Mouse (Mus musculus) 3T3-L1 (cell line): ENCODE results near the gene Tmem243.
"Not testable (repeated sequence)": the region's sequence is repeated elsewhere in the genome, so short reads cannot be mapped to it uniquely, and the experiment has no call there.

Experiments
- DNase-seq: peaks from one replicate; pipeline ENCODE4 v3.0.0-alpha.2; 2015; ENCODE audit warnings: low read depth, low spot score

Gene Tmem243

DNA sequence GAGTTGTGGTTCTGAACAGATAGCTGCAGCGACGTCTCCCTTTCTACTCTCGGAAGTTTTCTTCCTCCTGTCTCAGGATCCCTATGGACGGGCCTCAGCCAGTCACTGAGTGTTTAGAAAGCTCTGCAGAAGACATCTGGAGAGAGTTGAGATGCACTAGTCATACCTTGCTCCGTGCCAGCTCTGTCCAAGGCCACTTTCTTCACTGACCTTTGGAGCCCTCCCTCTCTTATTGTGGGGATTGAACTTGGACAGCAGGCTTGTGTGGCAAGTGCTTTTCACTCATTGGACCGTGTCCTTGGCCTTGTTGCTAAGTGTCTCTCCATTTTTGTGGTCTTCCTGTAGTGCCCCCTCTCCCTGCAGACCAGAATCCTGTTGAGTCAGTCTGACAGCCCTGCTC is 6.3 kb downstream of the Tmem243 start:
- DNase-seq: no peak

- no peak for DNase-seq
These were observed 7.0 kb downstream of the Tmem243 start for GRCm38 (mm10) chr5:9107296-9108089.

- DNase-seq: no peak
These were observed 8.0 kb downstream of the Tmem243 start for GRCm38 (mm10) chr5:9108490-9108889.

GRCm38 (mm10) chr5:9109582-9109981 is 9.1 kb downstream of the Tmem243 start:
- DNase-seq: no peak

DNA sequence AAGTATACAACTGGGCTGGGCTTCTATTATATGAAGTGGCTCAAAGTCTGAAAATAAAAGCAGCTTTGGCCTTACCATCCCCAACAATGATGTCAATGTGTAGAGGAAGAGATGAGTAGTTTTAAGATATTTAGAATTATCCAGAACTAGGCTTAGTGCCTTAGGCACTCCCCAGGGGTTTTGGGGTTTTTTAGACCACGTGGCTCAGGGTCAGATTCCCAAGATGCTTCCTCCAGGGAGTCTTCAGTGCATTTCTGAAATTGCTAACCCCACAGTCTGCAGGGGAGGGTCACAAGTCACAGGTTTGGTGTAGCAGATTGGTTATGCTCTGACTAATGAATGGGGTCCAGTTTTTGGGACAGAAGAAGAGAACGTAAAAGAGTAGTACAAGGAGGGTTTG is 10.8 kb downstream of the Tmem243 start:
- DNase-seq: no peak

DNA sequence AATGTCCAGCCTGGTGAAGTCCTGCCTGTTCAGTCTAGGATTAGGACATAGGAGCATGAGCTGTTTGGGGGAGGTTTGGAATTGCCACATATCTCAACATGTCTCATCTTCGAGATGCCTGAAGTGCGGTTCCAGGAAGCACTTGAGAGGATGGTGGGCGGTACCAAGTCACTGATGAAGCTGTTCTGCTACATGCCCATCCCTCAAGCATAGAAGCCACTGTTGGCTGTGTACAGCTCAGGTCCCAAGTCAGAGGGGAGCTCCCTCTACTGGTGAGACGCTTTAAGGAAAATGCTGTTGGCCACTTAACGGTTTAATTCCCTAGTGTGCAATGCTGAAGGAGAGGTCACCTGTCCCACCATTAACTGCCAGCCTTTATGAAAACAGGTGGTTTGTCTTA is 11.3 kb downstream of the Tmem243 start:
- peak; percentile 73 for DNase-seq

DNA sequence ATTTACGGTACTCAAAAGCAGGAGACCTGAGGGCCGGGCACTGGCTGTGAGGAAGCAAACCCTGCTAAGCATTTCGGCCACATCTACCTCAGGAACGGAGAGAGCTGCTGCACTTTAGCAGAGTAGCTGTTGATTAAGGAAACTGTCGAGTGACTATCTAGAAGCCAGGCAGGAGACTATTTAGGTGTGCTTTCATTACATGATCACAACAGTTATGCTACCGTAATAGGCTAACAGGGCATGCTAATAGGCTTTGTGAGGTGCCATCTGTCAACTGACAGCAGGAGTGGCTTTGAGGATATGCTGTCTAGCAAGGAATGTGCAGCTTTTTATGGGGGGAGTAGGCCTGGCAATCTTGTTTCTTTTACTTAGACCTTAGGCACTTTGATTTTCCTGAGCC is 13.7 kb downstream of the Tmem243 start:
- no peak for DNase-seq

- no peak for DNase-seq
These were observed 23.7 kb downstream of the Tmem243 start for GRCm38 (mm10) chr5:9124134-9124533.

DNA sequence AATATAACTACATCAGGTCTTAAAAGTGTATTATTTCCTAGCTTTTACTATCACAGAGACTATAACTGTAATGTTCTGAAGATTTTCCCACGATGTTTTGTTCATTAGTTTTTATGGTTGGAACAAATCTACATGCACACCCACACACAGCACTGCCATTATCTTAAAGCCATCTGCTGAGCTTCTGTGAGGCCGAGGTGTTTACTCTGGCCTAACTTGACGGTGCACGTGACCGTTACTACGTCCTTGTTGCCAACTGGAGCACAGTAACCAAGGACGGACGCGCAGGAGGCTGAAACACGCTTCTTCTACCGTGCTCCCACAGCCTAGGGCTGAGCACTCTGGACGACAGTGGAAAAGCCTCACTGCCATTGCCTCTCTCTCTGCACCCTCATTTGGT is 28.1 kb downstream of the Tmem243 start:
- DNase-seq: no peak

DNA sequence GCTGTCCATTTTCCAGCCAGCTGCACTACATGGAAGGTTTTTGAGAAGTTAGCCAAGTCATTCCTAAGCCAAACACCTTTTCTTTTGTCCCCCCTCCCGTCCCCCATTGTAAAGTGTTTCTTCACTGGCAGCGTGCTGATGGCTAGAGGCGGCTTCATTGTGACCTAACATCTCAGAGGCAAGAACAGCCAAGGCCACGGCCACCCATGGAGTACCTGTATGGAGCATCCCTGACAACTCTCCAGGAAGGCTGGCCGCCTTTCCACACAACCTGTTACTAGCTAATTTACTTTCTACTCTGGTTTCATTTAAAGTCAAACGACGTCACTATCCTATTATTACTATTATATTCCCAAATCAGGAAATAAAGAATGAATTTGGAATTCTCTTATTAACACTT is 31.3 kb downstream of the Tmem243 start:
- no peak for DNase-seq

GRCm38 (mm10) chr5:9135588-9135987 is 35.1 kb downstream of the Tmem243 start:
- no peak for DNase-seq

GRCm38 (mm10) chr5:9140724-9141123 is 40.3 kb downstream of the Tmem243 start:
- DNase-seq: no peak

GRCm38 (mm10) chr5:9142376-9142775 is 41.9 kb downstream of the Tmem243 start:
- DNase-seq: no peak

GRCm38 (mm10) chr5:9149273-9149850 is 48.9 kb downstream of the Tmem243 start:
- DNase-seq: no peak

- DNase-seq: no peak
These were observed 56.3 kb downstream of the Tmem243 start for GRCm38 (mm10) chr5:9156746-9157145.

GRCm38 (mm10) chr5:9157336-9157735 is 56.9 kb downstream of the Tmem243 start:
- DNase-seq: no peak

DNA sequence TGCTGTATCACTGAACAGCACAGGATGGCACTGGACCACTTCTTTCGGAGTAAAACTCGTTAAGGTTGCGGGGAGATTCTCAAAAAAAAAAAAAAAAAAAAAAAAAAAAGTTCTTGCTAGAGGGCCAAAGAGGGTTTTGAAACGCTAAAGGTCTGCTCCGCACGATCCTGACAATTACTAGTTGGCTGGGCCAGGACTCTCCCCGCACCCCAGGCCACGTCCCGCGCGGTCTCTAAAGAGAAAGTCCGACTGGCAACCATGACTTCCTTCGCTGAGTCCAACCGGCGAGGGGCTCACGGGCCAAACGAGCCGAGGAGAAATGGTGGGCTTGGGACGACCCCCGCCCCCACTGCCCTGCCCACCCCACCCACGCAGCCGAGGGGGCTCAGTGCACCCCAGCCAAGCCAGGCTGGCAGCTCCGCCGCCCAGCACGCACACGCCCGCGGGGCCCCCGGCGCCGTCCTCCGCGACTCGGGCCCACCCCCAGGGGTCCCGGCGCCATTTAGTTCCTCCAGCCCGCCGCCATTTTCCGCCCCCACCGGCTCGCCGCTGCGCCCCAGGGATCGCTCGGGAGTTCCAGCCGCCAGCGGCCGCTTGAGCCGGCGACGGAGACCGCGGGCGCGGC is 60.5 kb downstream of the Tmem243 start:
- peak; percentile 60 for DNase-seq

DNA sequence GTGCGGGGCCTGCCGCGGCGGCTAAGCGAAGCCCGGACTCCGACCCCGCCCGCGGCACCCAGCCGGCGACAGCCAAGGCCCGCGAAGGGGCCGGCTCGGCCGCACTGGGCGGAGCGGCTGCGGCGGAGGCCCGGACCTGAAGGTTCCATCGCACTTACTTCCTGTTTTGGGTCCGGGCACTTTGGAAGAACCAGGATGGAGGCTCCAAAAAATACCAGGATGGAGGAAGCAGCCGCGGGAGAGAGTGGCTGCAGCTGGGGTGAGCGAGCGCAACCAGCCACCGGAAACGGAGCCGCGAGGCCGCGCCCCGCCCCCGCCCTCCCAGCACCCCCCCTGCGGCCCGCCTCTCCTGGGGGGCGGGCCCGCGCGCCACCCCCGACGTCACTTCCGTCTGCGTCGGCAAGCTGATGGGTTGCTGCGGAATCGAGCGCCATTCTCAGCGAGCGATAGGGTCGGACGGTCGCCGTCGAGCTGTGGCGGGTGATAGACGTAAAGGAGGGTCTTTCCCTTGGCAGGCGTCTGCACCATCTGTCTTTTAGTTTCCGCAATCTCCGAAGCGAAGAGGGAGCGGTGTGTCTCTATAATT is 61.1 kb downstream of the Tmem243 start, which contains the start of gene Dmtf1:
TSS of gene Dmtf1 (minus strand) at position 321 of the 586 bp plus-strand sequence.
- DNase-seq: peak; percentile 96

GRCm38 (mm10) chr5:9162088-9162487 is 61.6 kb downstream of the Tmem243 start:
- DNase-seq: peak; percentile 44

- no peak for DNase-seq
These were observed 62.9 kb downstream of the Tmem243 start for GRCm38 (mm10) chr5:9163411-9163810.

GRCm38 (mm10) chr5:9165151-9165550 is 64.7 kb downstream of the Tmem243 start:
- DNase-seq: not testable (repeated sequence)

GRCm38 (mm10) chr5:9166366-9166765 is 65.9 kb downstream of the Tmem243 start:
- DNase-seq: no peak
